Mouse (Mus musculus) common myeloid progenitor, adult 5-6 weeks (primary cell): ENCODE results near the gene Prickle2. TPM values are rescaled to one million over a fixed set of nuclear protein-coding genes. Genes with fewer than 3 reads are reported as not detected.

Experiments used
- ATAC-seq: replicated peaks from 2 replicates; pipeline ENCODE4 v1.8.0; 2016; ENCODE audit warnings: low read depth, mild to moderate bottlenecking, moderate TSS enrichment, inconsistent platforms; ENCODE audit not compliant: poor library complexity, severe bottlenecking
- total RNA-seq: library from RNA; stranded (forward); fragments of 200-1000, 187-1606 nt; gene quantifications from 2 replicates; pipeline ENCODE4 v1.2.3, GENCODE M21; 2017

Gene Prickle2
- total RNA-seq, 1 experiment from 2014 or later: not detected

- ATAC-seq: no peak
These were observed 179.7 kb downstream of the Prickle2 start for GRCm38 (mm10) chr6:92526212-92526611.

GRCm38 (mm10) chr6:92525646-92526045 is 180.3 kb downstream of the Prickle2 start:
- no peak for ATAC-seq

GRCm38 (mm10) chr6:92521526-92522075 is 184.4 kb downstream of the Prickle2 start:
- no peak for ATAC-seq

- ATAC-seq: no peak
These were observed 185.7 kb downstream of the Prickle2 start for GRCm38 (mm10) chr6:92520088-92520875.

GRCm38 (mm10) chr6:92518438-92518968 is 187.5 kb downstream of the Prickle2 start:
- no peak for ATAC-seq

- no peak for ATAC-seq
These were observed 189.0 kb downstream of the Prickle2 start for GRCm38 (mm10) chr6:92517002-92517401.

- ATAC-seq: no peak
These were observed 194.0 kb downstream of the Prickle2 start for GRCm38 (mm10) chr6:92512001-92512400.

- no peak for ATAC-seq
These were observed 196.2 kb downstream of the Prickle2 start for GRCm38 (mm10) chr6:92509712-92510111.

- no peak for ATAC-seq
These were observed 199.7 kb downstream of the Prickle2 start for GRCm38 (mm10) chr6:92506276-92506675.

- ATAC-seq: no peak
These were observed 206.5 kb downstream of the Prickle2 start for GRCm38 (mm10) chr6:92499449-92499848.

- ATAC-seq: no peak
These were observed 207.4 kb downstream of the Prickle2 start for GRCm38 (mm10) chr6:92498574-92498973.

- ATAC-seq: no peak
These were observed 208.7 kb downstream of the Prickle2 start for GRCm38 (mm10) chr6:92497279-92497678.

GRCm38 (mm10) chr6:92495500-92495899 is 210.5 kb downstream of the Prickle2 start:
- no peak for ATAC-seq

- no peak for ATAC-seq
These were observed 224.3 kb downstream of the Prickle2 start for GRCm38 (mm10) chr6:92481690-92481956.

GRCm38 (mm10) chr6:92480941-92481689 is 224.8 kb downstream of the Prickle2 start:
- ATAC-seq: peak; percentile 42; the same call in 1 of the 2 replicates

GRCm38 (mm10) chr6:92478612-92479011 is 227.3 kb downstream of the Prickle2 start:
- ATAC-seq: no peak

GRCm38 (mm10) chr6:92477621-92478020 is 228.3 kb downstream of the Prickle2 start:
- 0 out of 2 replicates have a peak, but pooled peaks have one; percentile 45 for ATAC-seq

- ATAC-seq: no peak
These were observed 236.5 kb downstream of the Prickle2 start for GRCm38 (mm10) chr6:92469456-92469855.

- peak; percentile 77 for ATAC-seq
These were observed 237.1 kb downstream of the Prickle2 start for GRCm38 (mm10) chr6:92468892-92469291.

GRCm38 (mm10) chr6:92468383-92468791 is 237.6 kb downstream of the Prickle2 start:
- ATAC-seq: no peak

GRCm38 (mm10) chr6:92467343-92467742 is 238.6 kb downstream of the Prickle2 start:
- no peak for ATAC-seq
